Mouse (Mus musculus) embryo, embryonic 9.5 days (tissue): ENCODE measurements around the gene Pigr.

Experiments used
- DNase-seq: peaks from one replicate; pipeline ENCODE4 v3.0.0-alpha.2; 2017; ENCODE audit errors: extremely low spot score

The Pigr gene

GRCm38 (mm10) chr1:130826448-130826847 is at the start of gene Pigr:
Pigr (plus strand) TSS chr1:130826684.
- no peak for DNase-seq

GRCm38 (mm10) chr1:130779867-130780266 is 46.6 kb upstream of the Pigr start:
- DNase-seq: no peak

- peak; percentile 17 for DNase-seq
These were observed 42.4 kb upstream of the Pigr start for GRCm38 (mm10) chr1:130784054-130784453.

GRCm38 (mm10) chr1:130787001-130787400 is 39.5 kb upstream of the Pigr start:
- DNase-seq: no peak

GRCm38 (mm10) chr1:130789512-130790451 is 36.7 kb upstream of the Pigr start:
- no peak for DNase-seq

GRCm38 (mm10) chr1:130795331-130795730 is 31.2 kb upstream of the Pigr start:
- no peak for DNase-seq

GRCm38 (mm10) chr1:130796967-130797684 is 29.4 kb upstream of the Pigr start:
- DNase-seq: peak; percentile 35

GRCm38 (mm10) chr1:130798037-130798436 is 28.4 kb upstream of the Pigr start:
- DNase-seq: no peak

GRCm38 (mm10) chr1:130798551-130798950 is 27.9 kb upstream of the Pigr start:
- no peak for DNase-seq

- no peak for DNase-seq
These were observed 27.1 kb upstream of the Pigr start for GRCm38 (mm10) chr1:130799399-130799798.

GRCm38 (mm10) chr1:130800602-130801001 is 25.9 kb upstream of the Pigr start, which contains the start of gene Fcamr:
Fcamr (plus strand) TSS chr1:130800902.
- no peak for DNase-seq

- DNase-seq: no peak
These were observed 25.0 kb upstream of the Pigr start for GRCm38 (mm10) chr1:130801511-130801910.

GRCm38 (mm10) chr1:130802976-130803375 is 23.5 kb upstream of the Pigr start:
- no peak for DNase-seq

GRCm38 (mm10) chr1:130804279-130804678 is 22.2 kb upstream of the Pigr start:
- no peak for DNase-seq

- DNase-seq: no peak
These were observed 15.6 kb upstream of the Pigr start for GRCm38 (mm10) chr1:130810906-130811305.

GRCm38 (mm10) chr1:130811316-130811715 is 15.2 kb upstream of the Pigr start:
- DNase-seq: no peak

GRCm38 (mm10) chr1:130819737-130820136 is 6.7 kb upstream of the Pigr start:
- no peak for DNase-seq

GRCm38 (mm10) chr1:130820316-130821148 is 6.0 kb upstream of the Pigr start:
- no peak for DNase-seq

- no peak for DNase-seq
These were observed 5.4 kb upstream of the Pigr start for GRCm38 (mm10) chr1:130821149-130821471.

- DNase-seq: no peak
These were observed 4.4 kb upstream of the Pigr start for GRCm38 (mm10) chr1:130821911-130822625.

GRCm38 (mm10) chr1:130828656-130829055 is 2.2 kb downstream of the Pigr start:
- DNase-seq: no peak
